Mouse (Mus musculus) frontal cortex, postnatal 14 days (tissue): ENCODE measurements around the gene AU022252.

Experiments used
- DNase-seq, 2 experiments: peaks; one replicate each; pipeline ENCODE4 v3.0.0; 2022; ENCODE audit warnings: low spot score in 2 of 2

Gene AU022252

GRCm38 (mm10) chr4:119188060-119188785, 44.3 kb downstream of the AU022252 start:
- DNase-seq, result no peak

- DNase-seq, result no peak
Measured at GRCm38 (mm10) chr4:119185771-119186170, 46.7 kb downstream of the AU022252 start.

DNA sequence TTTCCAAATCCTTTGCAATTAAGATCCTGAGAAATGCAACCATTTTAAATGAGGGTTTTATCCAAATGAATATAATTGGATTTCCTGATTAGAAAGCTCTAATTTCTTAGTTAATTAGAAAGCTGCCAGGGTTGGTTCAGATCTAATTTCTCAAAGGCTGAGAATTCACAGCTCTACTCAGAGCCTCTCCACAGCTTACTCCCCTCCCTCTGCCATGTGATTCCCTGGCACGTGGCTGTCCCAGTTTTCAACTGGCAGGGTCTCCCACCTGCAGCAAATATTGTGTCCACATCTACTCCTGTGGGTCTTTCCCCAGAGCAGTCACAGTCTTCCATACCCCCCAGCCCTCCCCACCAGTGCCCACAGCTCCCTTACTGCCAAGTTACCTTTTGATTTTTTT, 49.0 kb downstream of the AU022252 start:
- DNase-seq, result no peak

DNA sequence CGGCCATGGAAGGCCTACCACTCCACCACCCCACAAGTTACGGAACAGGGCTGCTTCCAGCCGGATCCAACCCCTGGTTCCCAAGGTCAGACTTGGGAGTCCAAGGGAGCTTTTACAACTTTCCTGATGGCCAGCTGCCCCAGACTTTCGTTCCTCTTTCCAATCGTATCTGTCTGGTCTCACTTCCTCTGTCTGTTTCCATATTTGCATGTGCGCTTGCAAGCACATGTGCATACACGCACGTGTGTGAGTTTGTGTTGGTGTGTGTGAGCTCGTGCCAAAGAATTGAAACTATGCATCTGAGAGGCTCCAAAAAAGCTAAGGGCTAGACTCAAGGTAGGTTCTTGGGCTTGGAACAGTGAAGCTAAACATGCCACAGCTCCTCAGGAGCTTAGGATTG, 51.1 kb downstream of the AU022252 start:
- no peak for DNase-seq

DNA sequence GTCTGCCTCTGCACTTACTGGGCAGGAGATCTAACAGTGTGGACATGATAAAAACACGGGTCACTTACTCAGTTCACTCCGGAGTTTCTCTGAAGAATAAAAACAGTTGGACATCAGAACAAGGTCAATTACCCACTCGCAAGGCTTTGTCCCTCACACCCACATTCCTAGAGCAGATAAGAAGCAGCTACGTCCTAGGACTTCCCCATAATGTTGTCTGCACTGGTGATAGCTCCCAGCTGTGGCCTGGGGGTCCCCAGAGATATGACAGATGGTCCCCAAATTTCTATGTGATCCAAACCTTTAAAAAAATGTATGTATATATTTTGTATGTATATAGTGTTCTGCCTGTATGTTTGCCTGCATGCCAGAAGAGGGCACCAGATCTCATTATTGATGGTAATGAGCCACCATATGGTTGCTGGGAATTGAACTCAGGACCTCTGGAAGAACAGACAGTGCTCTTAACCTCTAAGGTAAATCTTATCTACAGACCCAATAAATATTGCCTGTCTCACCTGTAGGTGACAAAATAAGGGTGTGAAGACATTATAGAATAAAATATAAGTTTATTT, 52.3 kb downstream of the AU022252 start:
- DNase-seq, result no peak

GRCm38 (mm10) chr4:119178331-119178730, 54.2 kb downstream of the AU022252 start:
- no peak for DNase-seq

- no peak for DNase-seq
Measured at GRCm38 (mm10) chr4:119177702-119178101, 54.8 kb downstream of the AU022252 start.

GRCm38 (mm10) chr4:119173851-119174453, 58.6 kb downstream of the AU022252 start, which contains the start of gene Zfp691:
Zfp691 (minus strand) TSS chr4:119174195.
- peak; percentile 91 to 94 for DNase-seq

DNA sequence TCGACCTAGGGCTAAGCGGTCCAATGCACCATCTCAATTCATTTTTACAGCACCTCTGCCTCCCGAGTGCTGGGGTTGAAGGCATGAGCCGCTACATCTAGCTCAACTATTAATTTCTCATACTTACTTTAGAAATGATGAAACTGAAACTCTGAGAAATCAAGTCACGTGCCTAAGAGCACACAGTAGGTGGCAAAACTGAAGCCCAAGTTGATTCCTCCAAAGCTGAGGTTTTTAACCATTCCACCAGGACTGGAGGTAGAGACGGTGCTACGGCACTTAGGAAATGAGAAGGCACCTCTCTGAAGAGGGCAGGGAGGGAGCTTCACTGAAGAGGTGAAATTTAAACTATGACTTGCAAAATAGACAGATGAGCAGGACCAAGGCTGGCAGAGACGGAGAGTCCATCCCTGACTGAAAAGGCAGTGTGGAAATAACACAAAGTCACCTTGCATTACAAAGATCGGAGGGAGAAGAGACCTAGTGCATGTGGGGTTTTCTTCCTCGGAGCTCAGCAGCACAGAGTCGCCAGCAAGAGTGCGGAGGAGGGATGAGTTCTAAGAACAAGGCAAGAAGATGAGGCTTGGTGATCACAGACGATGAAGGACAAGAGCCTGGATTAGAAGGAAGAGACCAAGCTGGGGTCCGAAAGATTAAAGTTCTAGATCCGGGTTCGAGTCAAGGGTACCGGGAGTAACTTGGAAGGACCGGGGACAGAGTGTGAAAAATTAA, 59.4 kb downstream of the AU022252 start:
- DNase-seq, result no peak

GRCm38 (mm10) chr4:119167663-119168062, 64.8 kb downstream of the AU022252 start:
- DNase-seq, result peak; percentile 63 to 83

GRCm38 (mm10) chr4:119167068-119167467, 65.4 kb downstream of the AU022252 start:
- no peak for DNase-seq

DNA sequence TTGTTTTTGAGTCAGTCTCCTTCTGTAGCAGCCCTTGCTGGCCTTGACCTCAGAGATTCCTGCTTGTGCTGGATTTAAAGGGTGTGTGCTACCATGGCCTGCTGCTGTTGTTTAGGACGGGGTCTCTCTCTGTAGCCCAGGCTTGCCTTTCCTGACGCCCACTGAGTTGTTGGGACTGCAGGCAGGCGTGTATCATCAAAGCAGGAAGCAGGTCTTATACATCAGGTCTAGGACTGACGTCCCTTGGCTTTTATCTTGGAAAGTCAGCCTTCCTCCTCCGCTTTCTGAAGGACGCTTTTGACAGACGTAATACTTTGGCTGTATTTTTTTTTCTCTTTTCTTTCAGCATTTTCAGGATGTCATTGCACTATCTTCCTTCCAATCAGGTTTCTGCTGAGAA, 66.6 kb downstream of the AU022252 start:
- DNase-seq, result no peak

- DNase-seq, result no peak
Measured at GRCm38 (mm10) chr4:119162990-119163389, 69.5 kb downstream of the AU022252 start.

- no peak for DNase-seq
Measured at GRCm38 (mm10) chr4:119161358-119161757, 71.2 kb downstream of the AU022252 start.

GRCm38 (mm10) chr4:119157891-119158290, 74.6 kb downstream of the AU022252 start:
- DNase-seq, result no peak

GRCm38 (mm10) chr4:119157186-119157585, 75.3 kb downstream of the AU022252 start:
- no peak for DNase-seq
